Mouse (Mus musculus) effector memory CD4-positive, alpha-beta T cell, adult 7 months (primary cell): ENCODE measurements around the gene Svs3b. TPM values are rescaled to one million over a fixed set of nuclear protein-coding genes. Genes with fewer than 3 reads are reported as not detected.

Experiments used
- polyA plus RNA-seq: library from polyadenylated mRNA; unstranded; fragments of 100-300 nt; shearing (Covaris generic); gene quantifications from one replicate; pipeline ENCODE4 v1.2.1, GENCODE M21; 2017

Gene Svs3b
- not detected for polyA plus RNA-seq

DNA sequence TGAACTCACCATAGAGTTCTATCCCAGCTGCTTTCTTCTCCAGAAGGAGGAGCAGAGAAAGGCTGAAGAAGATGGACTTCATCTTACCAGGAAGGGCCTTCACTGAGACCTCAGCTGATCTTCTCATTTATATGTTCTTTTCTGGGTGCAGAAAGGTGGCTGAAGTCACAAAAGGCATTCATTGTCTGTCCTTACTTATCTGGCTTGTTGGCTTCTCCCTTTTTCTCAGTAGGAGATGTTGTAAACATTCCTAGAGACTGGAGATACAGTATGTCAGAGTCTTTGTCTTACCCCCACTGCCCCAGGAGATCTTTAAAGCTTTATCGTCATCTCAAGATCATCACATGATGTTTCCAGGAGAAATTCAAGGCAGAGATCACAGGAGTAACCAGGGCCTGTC lies at the start of gene Svs3b:
Svs3b (minus strand) TSS at position 101 of the 400 bp plus-strand sequence.

DNA sequence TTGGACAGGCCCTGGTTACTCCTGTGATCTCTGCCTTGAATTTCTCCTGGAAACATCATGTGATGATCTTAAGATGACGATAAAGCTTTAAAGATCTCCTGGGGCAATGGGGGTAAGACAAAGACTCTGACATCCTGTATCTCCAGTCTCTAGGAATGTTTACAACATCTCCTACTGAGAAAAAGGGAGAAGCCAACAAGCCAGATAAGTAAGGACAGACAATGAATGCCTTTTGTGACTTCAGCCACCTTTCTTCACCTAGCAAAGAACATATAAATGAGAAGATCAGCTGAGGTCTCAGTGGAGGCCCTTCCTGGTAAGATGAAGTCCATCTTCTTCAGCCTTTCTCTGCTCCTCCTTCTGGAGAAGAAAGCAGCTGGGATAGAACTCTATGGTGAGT lies 32.5 kb upstream of the Svs3b start, which contains the start of gene Svs3a:
Svs3a (plus strand) TSS at position 301 of the 400 bp plus-strand sequence.

DNA sequence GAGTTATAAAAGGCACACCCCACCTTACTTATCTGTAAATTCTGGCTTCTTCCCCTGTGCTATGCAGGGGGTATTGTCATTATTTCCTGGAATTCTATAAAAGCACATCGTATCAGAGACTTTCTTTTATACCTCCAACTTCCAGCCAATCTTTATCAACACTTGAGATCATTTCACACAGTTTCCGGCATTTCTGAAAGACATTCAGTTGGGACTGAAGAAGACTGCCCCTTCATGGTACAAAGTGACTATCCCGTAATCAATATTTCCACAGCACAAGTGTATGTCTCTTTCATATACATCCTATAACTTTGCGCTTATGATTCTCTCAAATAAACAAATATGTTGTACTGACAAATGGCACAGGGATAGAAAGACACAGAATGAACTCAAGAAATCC lies 21.9 kb upstream of the Svs3b start, which contains the start of gene Svs4:
Svs4 (minus strand) TSS at position 101 of the 400 bp plus-strand sequence.

DNA sequence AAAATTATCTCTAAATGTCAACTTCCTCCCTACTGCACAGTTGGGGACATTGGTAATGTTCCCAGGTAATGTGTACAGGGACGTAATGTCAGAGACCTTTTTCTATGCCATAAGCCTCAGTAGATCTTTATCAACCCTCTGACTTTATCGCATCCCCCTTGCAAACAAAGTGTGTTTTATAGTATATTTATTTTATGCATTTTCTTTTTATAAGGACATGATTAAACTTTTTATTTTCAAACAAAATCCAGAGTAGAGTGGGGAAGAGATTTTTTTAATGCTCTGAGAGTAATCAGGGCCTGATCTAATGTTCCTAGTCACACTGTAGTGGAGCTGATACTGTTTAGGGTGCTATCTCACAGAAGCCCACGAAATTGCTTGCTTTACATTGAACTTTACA lies 18.1 kb downstream of the Svs3b start, which contains the start of gene Svs2:
Svs2 (minus strand) TSS at position 101 of the 400 bp plus-strand sequence.

DNA sequence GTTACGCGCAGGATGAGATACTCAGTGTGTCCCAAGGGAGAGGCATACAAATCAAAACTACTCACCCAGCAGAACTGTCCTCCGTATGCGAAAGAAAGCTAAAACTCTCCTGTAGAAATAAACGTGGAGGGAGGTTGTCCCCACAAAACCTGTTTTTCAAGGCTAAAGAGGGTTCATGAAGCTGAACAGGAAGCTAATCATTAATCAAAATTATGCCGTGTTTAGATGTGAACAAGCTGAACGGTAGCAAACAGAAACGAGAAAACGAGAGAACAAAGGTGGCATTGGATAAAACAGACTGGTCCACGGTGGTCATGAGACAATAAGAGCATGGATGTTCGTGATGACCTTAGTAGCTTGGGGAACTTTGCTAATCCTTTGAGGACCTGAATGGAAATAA lies 34.9 kb downstream of the Svs3b start, which contains the start of gene Wfdc15b:
Wfdc15b (minus strand) TSS at position 139 of the 400 bp plus-strand sequence.

Other genes with a start within 250 kb of the Svs3b start
- 0.73 TPM for gene Pabpc1l, start 231.2 kb downstream of the Svs3b start, polyA plus RNA-seq
- gene Stk4, start 186.3 kb downstream of the Svs3b start, polyA plus RNA-seq = 268 TPM
- gene Tomm34, start 185.5 kb downstream of the Svs3b start, polyA plus RNA-seq = 119 TPM
- gene Kcns1, start 85.5 kb downstream of the Svs3b start, polyA plus RNA-seq = 0.13 TPM
- gene Wfdc5, start 73.9 kb downstream of the Svs3b start, polyA plus RNA-seq = 0.38 TPM
- not detected for gene Wfdc12, start 66.0 kb downstream of the Svs3b start, polyA plus RNA-seq
- gene Wfdc15a, start 56.5 kb downstream of the Svs3b start, polyA plus RNA-seq = not detected
- not detected for gene Wfdc15b, start 35.0 kb downstream of the Svs3b start, polyA plus RNA-seq
- gene Svs2, start 18.2 kb downstream of the Svs3b start, polyA plus RNA-seq = not detected
- not detected for gene Svs4, start 21.8 kb upstream of the Svs3b start, polyA plus RNA-seq
- gene Svs3a, start 32.6 kb upstream of the Svs3b start, polyA plus RNA-seq = not detected
- not detected for gene Svs6, start 60.1 kb upstream of the Svs3b start, polyA plus RNA-seq
- gene Svs5, start 76.1 kb upstream of the Svs3b start, polyA plus RNA-seq = not detected
- 12.2 TPM for gene Slpi, start 132.5 kb upstream of the Svs3b start, polyA plus RNA-seq
- gene Rbpjl, start 146.5 kb upstream of the Svs3b start, polyA plus RNA-seq = 0.71 TPM
- gene Matn4, start 148.5 kb upstream of the Svs3b start, polyA plus RNA-seq = 0.69 TPM
- 0.63 TPM for gene Sdc4, start 187.2 kb upstream of the Svs3b start, polyA plus RNA-seq
- gene Sys1, start 200.3 kb upstream of the Svs3b start, polyA plus RNA-seq = 86.9 TPM
- 11.7 TPM for gene Gm20458, start 204.3 kb upstream of the Svs3b start, polyA plus RNA-seq
- gene Trp53tg5, start 217.1 kb upstream of the Svs3b start, polyA plus RNA-seq = 0.41 TPM
- gene Dbndd2, start 229.5 kb upstream of the Svs3b start, polyA plus RNA-seq = 1.6 TPM
- gene Pigt, start 240.9 kb upstream of the Svs3b start, polyA plus RNA-seq = 12.8 TPM